Comparison of ENCODE assay signal across 9 mouse cellular contexts in genomic region chr10:40084332-40085093, GRCm38 (mm10). TPM values are rescaled to one million over a fixed set of nuclear protein-coding genes. Genes with fewer than 3 reads are reported as not detected.
DNase-seq lines count a peak whose midpoint lies in the region; ATAC-seq and TF ChIP-seq lines count a peak whose summit lies in the region.
"Had no signal": no experiment of that assay in that cellular context is flagged by ENCODE, and none has a peak within 500 bp of the region (broad histone marks: within the 10 kb centered on the region; RNA-seq: fewer than 3 reads in every experiment).

No protein-coding gene starts in this region.

- 76% methylated on average over 12 of the region's 12 CpGs for WGBS in hindbrain, embryonic 15.5 days
- 75% methylated on average over 12 of the region's 12 CpGs for WGBS in hindbrain, embryonic 10.5 days
- WGBS in thymus, adult 2 months = 88% methylated on average over 12 of the region's 12 CpGs

- H3K27ac ChIP-seq in hindbrain, embryonic 15.5 days (replicated peaks) = no peak overlapping the region
- no peak overlapping the region for H3K27ac ChIP-seq in hindbrain, embryonic 10.5 days
- no peak overlapping the region for H3K27ac ChIP-seq in thymus, adult 2 months (ENCODE audit: control insufficient read depth, insufficient read depth, low read length)
- H3K27ac ChIP-seq: lung, embryonic 15.5 days had no signal

- no peak overlapping the region for H3K4me2 ChIP-seq in hindbrain, embryonic 15.5 days
- H3K4me2 ChIP-seq: lung, embryonic 15.5 days had no signal

- H3K9me3 ChIP-seq in hindbrain, embryonic 15.5 days = no peaks in the 10 kb centered on the region
- H3K9me3 ChIP-seq in hindbrain, embryonic 10.5 days = no peaks in the 10 kb centered on the region
- H3K9me3 ChIP-seq: lung, embryonic 15.5 days had no signal

- intact Hi-C loops in heart, postnatal 10 days (cut with DNase I) = no loop called here

- 0 out of 2 replicates have a peak, but pooled peaks cover 3% of the 10 kb centered on the region for H3K4me1 ChIP-seq in hindbrain, embryonic 15.5 days (replicated peaks)
- H3K4me1 ChIP-seq in hindbrain, embryonic 10.5 days (replicated peaks) = peaks cover 6% of the 10 kb centered on the region; the same call in 1 of the 2 replicates
- peaks cover 7% of the 10 kb centered on the region for H3K4me1 ChIP-seq in thymus, adult 2 months (replicated peaks; ENCODE audit: control insufficient read depth, insufficient read depth, low read length)

- no peaks in the 10 kb centered on the region for H3K36me3 ChIP-seq in hindbrain, embryonic 15.5 days
- H3K36me3 ChIP-seq in hindbrain, embryonic 10.5 days = no peaks in the 10 kb centered on the region
- H3K36me3 ChIP-seq in thymus, adult 2 months (ENCODE audit: control insufficient read depth, insufficient read depth, low read length) = no peaks in the 10 kb centered on the region
- H3K36me3 ChIP-seq: lung, embryonic 15.5 days had no signal

- no peaks in the 10 kb centered on the region for H3K27me3 ChIP-seq in hindbrain, embryonic 15.5 days
- no peaks in the 10 kb centered on the region for H3K27me3 ChIP-seq in hindbrain, embryonic 10.5 days (ENCODE audit: insufficient read depth, poor library complexity, severe bottlenecking)
- H3K27me3 ChIP-seq in thymus, adult 2 months (ENCODE audit: control insufficient read depth, insufficient read depth, low read length) = no peaks in the 10 kb centered on the region
- H3K27me3 ChIP-seq: lung, embryonic 15.5 days had no signal

- no peak overlapping the region for H3K9ac ChIP-seq in hindbrain, embryonic 15.5 days
- H3K9ac ChIP-seq: lung, embryonic 15.5 days had no signal

- no peak overlapping the region for H3K4me3 ChIP-seq in hindbrain, embryonic 15.5 days
- H3K4me3 ChIP-seq in hindbrain, embryonic 10.5 days = no peak overlapping the region
- no peak overlapping the region for H3K4me3 ChIP-seq in thymus, adult 2 months (ENCODE audit: control insufficient read depth, insufficient read depth, low read length)
- H3K4me3 ChIP-seq: lung, embryonic 15.5 days had no signal

- TF ChIP-seq CTCF in thymus, adult 2 months (IDR thresholded peaks at IDR 0.05; ENCODE audit: borderline replicate concordance, control insufficient read depth, extremely low read depth, insufficient read depth, low read length, poor library complexity) = no peak

- no peak for DNase-seq in hindbrain, embryonic 10.5 days (ENCODE audit: low spot score)
- DNase-seq in thymus, adult 2 months = peak; percentile 27
- no peak for DNase-seq in thymus, adult 18-20 months
- peak; percentile 56 to 68 for DNase-seq in heart, postnatal 10 days
- peak; percentile 28 to 48 for DNase-seq in thymus, postnatal 36 days
- no peak for DNase-seq in layer of hippocampus, adult 8-10 months (ENCODE audit: low spot score in 2 of 2)
- DNase-seq: kidney, adult 18-20 months had no signal

- peak; percentile 71; the same call in 1 of the 2 replicates for ATAC-seq in hindbrain, embryonic 15.5 days (ENCODE audit: low FRiP score, low read depth)

- TF ChIP-seq POLR2A in thymus, adult 2 months (IDR thresholded peaks at IDR 0.05; ENCODE audit: control insufficient read depth, extremely low read depth, insufficient read depth, low read length, poor library complexity) = no peak

RNA-seq across cellular contexts. Expression of gene Slc16a10, which starts 57.5 kb away (rescaled TPM):
- polyA plus RNA-seq in hindbrain, embryonic 15.5 days (2015; fragmentation: Nextera tagmentation; extraction: Ambion mirVana) = 6.7 and 7.3 TPM in 2 replicates
- 8.7 and 10.3 TPM in 2 replicates for polyA plus RNA-seq in hindbrain, embryonic 10.5 days (2016; fragmentation: Nextera tagmentation; extraction: Ambion mirVana)
- 45.4 and 50.0 TPM in 2 replicates for polyA plus RNA-seq in thymus, adult 2 months (2012; rRNA removed)
- 10 to 100 TPM; 13.4 to 16.2 TPM for total RNA-seq in heart, postnatal 10 days (2021)
- total RNA-seq in layer of hippocampus, adult 8-10 months (2022) = 1 to 10 TPM; 3.9 to 5.0 (median 4.3) TPM

RNA-seq across cellular contexts. Expression of gene Mfsd4b1, which starts 59.4 kb away (rescaled TPM):
- 0.57 and 0.98 TPM in 2 replicates for polyA plus RNA-seq in hindbrain, embryonic 15.5 days (2015; fragmentation: Nextera tagmentation; extraction: Ambion mirVana)
- not detected in 2 replicates for polyA plus RNA-seq in hindbrain, embryonic 10.5 days (2016; fragmentation: Nextera tagmentation; extraction: Ambion mirVana)
- polyA plus RNA-seq in thymus, adult 2 months (2012; rRNA removed) = 0.96 and 1.4 TPM in 2 replicates
- 1 to 10 TPM; 1.7 to 1.9 TPM for total RNA-seq in heart, postnatal 10 days (2021)
- 1 to 10 TPM in 2 of 4 experiments, under 1 TPM in 2; 0.50 to 1.9 (median 1.0) TPM for total RNA-seq in layer of hippocampus, adult 8-10 months (2022)

Comparison
In these comparisons a context has a peak if more than half of its experiments do, and no peak if none do; other contexts are left out.
1. DNase-seq: peak in thymus, adult 2 months (single experiment), heart, postnatal 10 days (2 of 2) and thymus, postnatal 36 days (2 of 2); none in hindbrain, embryonic 10.5 days (single experiment), thymus, adult 18-20 months (0 of 2) and layer of hippocampus, adult 8-10 months (0 of 2).